Mouse (Mus musculus): Measurements from ENCODE around the gene Wdr59.

GRCm38 (mm10) chr8:111550002-111550870 is 28.3 kb upstream of the Wdr59 start:
- no peak for TF ChIP-seq CTCF (IDR thresholded peaks at IDR 0.05; ENCODE audit: low read depth)
- no peak for TF ChIP-seq EP300 (IDR thresholded peaks at IDR 0.05; ENCODE audit: low read depth)

Measured in liver, embryonic 14.5 days (tissue).